Mouse (Mus musculus) spleen, adult 2 months (tissue): ENCODE results near the gene Carns1.
"Not testable (repeated sequence)": the region's sequence is repeated elsewhere in the genome, so short reads cannot be mapped to it uniquely, and the experiment has no call there.

Source experiments
- CTCF ChIP-seq: fragments of 200-500 bp; IDR thresholded peaks from 2 replicates; pipeline ENCODE4 v1.5.1; 2011; ENCODE audit warnings: mild to moderate bottlenecking, inconsistent platforms; ENCODE audit not compliant: insufficient read depth, insufficient read length, insufficient replicate concordance; ENCODE audit errors: extremely low read depth
- POLR2A ChIP-seq: fragments of 200-500 bp; IDR thresholded peaks from 2 replicates; pipeline ENCODE4 v1.6.1; 2011; ENCODE audit warnings: low read depth, low read length, inconsistent platforms

GRCm38 (mm10) chr19:4121896-4122295 lies 53.4 kb downstream of the Carns1 start:
- not testable (repeated sequence) for TF ChIP-seq CTCF, POLR2A
